Mouse (Mus musculus) hindbrain, embryonic 15.5 days (tissue): ENCODE results near the gene Apoa5. TPM values are rescaled to one million over a fixed set of nuclear protein-coding genes. Genes with fewer than 3 reads are reported as not detected.
"Not testable (repeated sequence)": the region's sequence is repeated elsewhere in the genome, so short reads cannot be mapped to it uniquely, and the experiment has no call there.

Experiments used
- ATAC-seq: fragments of 200-750 bp; cut with Nextera tagmentation; 2 replicates; pipeline ENCODE4 v1.8.0; 2017; ENCODE audit warnings: low read depth, moderate number of reproducible peaks, moderate TSS enrichment; ENCODE audit not compliant: low FRiP score
- H3K27ac ChIP-seq: fragments of 300-500 bp; sonication (generic); replicated peaks from 2 replicates; pipeline ENCODE4 v1.5.1; 2015; ENCODE audit warnings: mild to moderate bottlenecking, inconsistent platforms
- H3K27me3 ChIP-seq: fragments of 300-500 bp; sonication (generic); 2 replicates; pipeline ENCODE4 v1.6.1; 2015; ENCODE audit warnings: control low read depth, inconsistent platforms
- H3K36me3 ChIP-seq: fragments of 300-500 bp; sonication (generic); 2 replicates; pipeline ENCODE4 v1.6.1; 2015; ENCODE audit warnings: control low read depth, inconsistent platforms
- H3K4me1 ChIP-seq: fragments of 300-500 bp; sonication (generic); replicated peaks from 2 replicates; pipeline ENCODE4 v1.6.1; 2015; ENCODE audit warnings: control low read depth, inconsistent platforms
- H3K4me2 ChIP-seq: fragments of 300-500 bp; sonication (generic); 2 replicates; pipeline ENCODE4 v1.6.1; 2015; ENCODE audit warnings: moderate library complexity, mild to moderate bottlenecking, inconsistent platforms
- H3K4me3 ChIP-seq: fragments of 300-500 bp; sonication (generic); 2 replicates; pipeline ENCODE4 v1.5.1; 2015; ENCODE audit warnings: mild to moderate bottlenecking, inconsistent platforms
- H3K9ac ChIP-seq: fragments of 300-500 bp; sonication (generic); 2 replicates; pipeline ENCODE4 v1.6.1; 2015; ENCODE audit warnings: inconsistent platforms
- H3K9me3 ChIP-seq: fragments of 300-500 bp; sonication (generic); 2 replicates; pipeline ENCODE4 v1.6.1; 2016; ENCODE audit warnings: control low read depth, inconsistent platforms
- WGBS: fragments of 180-500 bp; shearing (Covaris S2); methylation state at CpG from one replicate; pipeline ENCODE4 v1.1.7; 2015; 5-methylcytosine and 5-hydroxymethylcytosine counted together
- polyA plus RNA-seq: library from polyadenylated mRNA; unstranded; fragments of >200 nt; fragmentation: Nextera tagmentation; extraction: Ambion mirVana; gene quantifications from 2 replicates; pipeline ENCODE4 v1.2.1, GENCODE M21; 2015

Apoa5 gene
- polyA plus RNA-seq, 1 experiment from 2014 or later = not detected

GRCm38 (mm10) chr9:46316909-46317308, 48.5 kb downstream of the Apoa5 start:
- Histone ChIP-seq H3K27me3 (0 out of 2 replicates have a peak, but pooled peaks cover 2% of the 10 kb centered on the region), H3K27ac (0 out of 2 replicates have a peak overlapping the region, but pooled peaks have one; percentile 20), H3K9me3 (no peaks in the 10 kb centered on the region), H3K9ac (no peak overlapping the region), H3K4me2 (no peak overlapping the region), H3K4me1 (peaks cover 28% of the 10 kb centered on the region), H3K36me3 (no peaks in the 10 kb centered on the region), H3K4me3 (no peak overlapping the region)
- ATAC-seq = 0 out of 2 replicates have a peak, but pooled peaks have one; percentile 46
- 32% methylated on average over 8 of the region's 8 CpGs for WGBS

- 0 out of 2 replicates have a peak, but pooled peaks cover 2% of the 10 kb centered on the region for H3K27me3 ChIP-seq
- H3K4me2 ChIP-seq = no peak overlapping the region
- H3K4me3 ChIP-seq = no peak overlapping the region
- H3K36me3 ChIP-seq = no peaks in the 10 kb centered on the region
- H3K9me3 ChIP-seq = no peaks in the 10 kb centered on the region
- ATAC-seq = no peak
- H3K27ac ChIP-seq = no peak overlapping the region
- 96% methylated on average over 3 of the region's 3 CpGs for WGBS
- H3K4me1 ChIP-seq = peaks cover 32% of the 10 kb centered on the region
- H3K9ac ChIP-seq = no peak overlapping the region
Observed at GRCm38 (mm10) chr9:46317957-46318356, 49.5 kb downstream of the Apoa5 start.

GRCm38 (mm10) chr9:46319886-46320285, 51.5 kb downstream of the Apoa5 start, which contains the start of gene 4931429L15Rik:
Gene 4931429L15Rik, minus strand, starts transcription at chr9:46319986.
- ATAC-seq, H3K36me3 ChIP-seq, H3K9me3 ChIP-seq, H3K27ac ChIP-seq, H3K9ac ChIP-seq, H3K4me3 ChIP-seq, H3K4me2 ChIP-seq, H3K27me3 ChIP-seq: not testable (repeated sequence)
- H3K4me1 ChIP-seq = peaks cover 26% of the 10 kb centered on the region
- 90% methylated on average over 6 of the region's 6 CpGs for WGBS

GRCm38 (mm10) chr9:46320461-46320860, 52.0 kb downstream of the Apoa5 start:
- H3K9me3 ChIP-seq = no peaks in the 10 kb centered on the region
- H3K4me1 ChIP-seq = peaks cover 21% of the 10 kb centered on the region
- no peaks in the 10 kb centered on the region for H3K27me3 ChIP-seq
- H3K9ac ChIP-seq = no peak overlapping the region
- H3K4me3 ChIP-seq = no peak overlapping the region
- WGBS = 99% methylated on average over 2 of the region's 2 CpGs
- no peak overlapping the region for H3K4me2 ChIP-seq
- H3K36me3 ChIP-seq = no peaks in the 10 kb centered on the region
- ATAC-seq = no peak
- H3K27ac ChIP-seq = no peak overlapping the region

Other genes with a start within 250 kb of the Apoa5 start
- 4.7 and 5.3 TPM in 2 replicates for gene Apoa1, start 40.1 kb upstream of the Apoa5 start, polyA plus RNA-seq
- gene Apoc3, start 33.0 kb upstream of the Apoa5 start, polyA plus RNA-seq = not detected in 2 replicates
- gene Apoa4, start 27.9 kb upstream of the Apoa5 start, polyA plus RNA-seq = 0.59 TPM in 1 of 2 replicates, not detected in the other
- 55.7 and 60.3 TPM in 2 replicates for gene Zpr1, start 4.4 kb downstream of the Apoa5 start, polyA plus RNA-seq
- 15.6 and 18.1 TPM in 2 replicates for gene Bud13, start 14.4 kb downstream of the Apoa5 start, polyA plus RNA-seq
- 0.13 TPM in 1 of 2 replicates, not detected in the other for gene 4931429L15Rik, start 51.4 kb downstream of the Apoa5 start, polyA plus RNA-seq